Mouse (Mus musculus): Measurements from ENCODE around the gene Dgki.

- TF ChIP-seq CTCF (IDR thresholded peaks at IDR 0.05; ENCODE audit: low read depth, low read length) (no peak), EP300 (IDR thresholded peaks at IDR 0.05; ENCODE audit: insufficient read depth, low read depth, low read length) (no peak), POLR2A (IDR thresholded peaks at IDR 0.05; ENCODE audit: insufficient read depth, low read length) (no peak)
These were observed 262.7 kb downstream of the Dgki start for GRCm38 (mm10) chr6:37037115-37037908.
